Mouse (Mus musculus): Measurements from ENCODE around the gene Ulk4. TPM values are rescaled to one million over a fixed set of nuclear protein-coding genes. Genes with fewer than 3 reads are reported as not detected.

The Ulk4 gene
- polyA plus RNA-seq, 2 experiments = 0.40 to 30.5 TPM

DNA sequence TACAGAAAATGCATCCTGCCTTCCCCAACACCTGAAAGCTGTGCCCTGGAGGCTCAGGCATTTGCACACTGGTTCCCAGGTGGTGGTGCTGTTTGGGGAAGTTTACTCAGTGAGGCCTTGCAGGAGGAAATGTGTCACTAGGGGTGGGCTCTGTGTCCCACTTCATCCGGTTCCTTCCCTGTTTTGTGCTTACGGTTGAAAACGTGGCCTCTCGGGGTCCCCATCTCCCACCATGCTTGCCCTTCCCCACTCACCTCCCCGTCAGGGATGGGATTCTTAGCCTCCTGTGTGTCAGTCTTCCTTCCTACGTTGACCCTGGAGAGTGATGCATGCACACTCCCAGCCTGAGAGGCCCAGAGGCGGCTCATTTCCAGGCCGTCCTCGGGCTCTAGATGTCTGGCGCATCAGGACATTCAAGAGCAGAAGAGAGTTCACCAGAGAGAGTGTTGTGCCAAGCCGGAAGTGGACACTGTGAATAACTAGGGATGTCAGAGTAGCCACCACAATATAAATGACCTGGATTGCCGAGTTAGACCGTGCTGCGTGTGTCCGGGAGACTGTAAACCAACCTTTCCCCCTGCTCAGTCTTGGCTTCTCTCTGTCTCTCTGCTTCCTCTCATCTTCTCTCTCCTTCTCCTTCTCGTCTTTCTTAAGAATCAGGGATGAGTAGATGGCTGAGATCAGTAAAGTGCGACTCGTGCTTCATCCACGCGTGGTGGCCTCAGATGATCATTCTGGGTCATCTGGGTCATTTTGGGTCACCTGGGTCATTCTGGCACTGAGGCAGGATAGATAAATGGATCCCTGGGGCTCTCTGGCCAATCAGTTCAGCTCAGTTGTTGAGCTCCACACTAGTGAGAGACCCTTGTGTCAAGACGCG lies 24.3 kb upstream of the Ulk4 start:
- H3K4me2 ChIP-seq (ENCODE audit: low read depth) = no peak overlapping the region
- TF ChIP-seq EP300 (IDR thresholded peaks at IDR 0.05; ENCODE audit: low read depth) (no peak), CTCF (IDR thresholded peaks at IDR 0.05; ENCODE audit: low read depth) (no peak)
- H3K9me3 ChIP-seq (ENCODE audit: control insufficient read depth, low read length) = no peaks in the 10 kb centered on the region
- DNase-seq (ENCODE audit: low read depth in 3 of 3, low spot score in 3 of 3) = no peak
- ATAC-seq (ENCODE audit: insufficient read depth) = no peak
- H3K4me1 ChIP-seq (replicated peaks; ENCODE audit: control insufficient read depth in 2 of 2, insufficient read depth in 2 of 2, low read length in 1 of 2) = peaks cover 0 to 15% of the 10 kb centered on the region in 2 experiments
- H3K4me3 ChIP-seq (ENCODE audit: insufficient read depth in 1 of 2, low read depth in 2 of 2, low read length in 2 of 2) = no peak overlapping the region
- H3K27me3 ChIP-seq (ENCODE audit: control insufficient read depth, insufficient read depth, low read length) = peaks cover 4% of the 10 kb centered on the region
- H3K27ac ChIP-seq = no peak overlapping the region
- H3K9ac ChIP-seq (replicated peaks) = no peak overlapping the region
- WGBS (ENCODE audit: insufficient replicate concordance) = 68% methylated on average over 22 of the region's 22 CpGs
- H3K36me3 ChIP-seq (replicated peaks; ENCODE audit: control insufficient read depth, insufficient read depth, low read depth) = no peaks in the 10 kb centered on the region

DNA sequence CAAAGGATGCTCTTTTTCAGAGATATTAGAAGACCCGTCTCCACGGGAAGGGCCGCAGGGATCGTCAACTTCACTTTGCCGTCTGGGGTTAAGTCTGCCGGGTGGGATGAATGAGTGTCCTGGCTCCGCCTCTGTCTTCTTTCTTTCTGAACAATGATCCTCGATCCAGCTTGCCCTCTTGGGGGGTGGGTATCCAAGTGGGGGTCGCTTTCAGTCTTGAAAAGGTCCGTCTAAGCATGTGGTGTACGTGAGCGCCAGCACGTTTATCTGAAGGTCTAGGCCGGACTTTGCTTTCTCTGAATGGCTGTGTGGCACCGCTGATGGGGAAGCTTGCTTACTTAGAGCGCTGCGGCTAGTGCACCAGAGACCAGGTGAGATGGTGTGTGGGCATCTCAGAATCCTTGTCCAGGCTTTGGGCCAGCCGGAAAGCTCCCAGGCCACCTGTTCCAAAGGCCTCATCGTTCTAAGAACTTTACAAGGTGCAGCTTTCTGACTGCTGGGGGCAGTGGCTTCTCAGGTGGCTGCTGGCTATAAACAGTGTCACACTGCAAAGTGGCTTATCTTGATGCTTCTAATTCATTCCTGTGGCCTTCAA lies 23.1 kb upstream of the Ulk4 start:
- WGBS (ENCODE audit: insufficient replicate concordance) = 77% methylated on average over 19 of the region's 19 CpGs
- Histone ChIP-seq H3K27me3 (ENCODE audit: control insufficient read depth, insufficient read depth, low read length) (peaks cover 6% of the 10 kb centered on the region), H3K9me3 (ENCODE audit: control insufficient read depth, low read length) (no peaks in the 10 kb centered on the region), H3K27ac (no peak overlapping the region), H3K4me3 (ENCODE audit: insufficient read depth in 1 of 2, low read depth in 2 of 2, low read length in 2 of 2) (no peak overlapping the region), H3K4me1 (replicated peaks; ENCODE audit: control insufficient read depth in 2 of 2, insufficient read depth in 2 of 2, low read length in 1 of 2) (peaks cover 0 to 15% of the 10 kb centered on the region in 2 experiments), H3K36me3 (replicated peaks; ENCODE audit: control insufficient read depth, insufficient read depth, low read depth) (no peaks in the 10 kb centered on the region), H3K9ac (replicated peaks) (no peak overlapping the region), H3K4me2 (ENCODE audit: low read depth) (no peak overlapping the region)
- DNase-seq (ENCODE audit: low read depth in 3 of 3, low spot score in 3 of 3) = no peak
- ATAC-seq (ENCODE audit: insufficient read depth) = no peak
- TF ChIP-seq CTCF (IDR thresholded peaks at IDR 0.05; ENCODE audit: low read depth) (no peak), EP300 (IDR thresholded peaks at IDR 0.05; ENCODE audit: low read depth) (no peak)

DNA sequence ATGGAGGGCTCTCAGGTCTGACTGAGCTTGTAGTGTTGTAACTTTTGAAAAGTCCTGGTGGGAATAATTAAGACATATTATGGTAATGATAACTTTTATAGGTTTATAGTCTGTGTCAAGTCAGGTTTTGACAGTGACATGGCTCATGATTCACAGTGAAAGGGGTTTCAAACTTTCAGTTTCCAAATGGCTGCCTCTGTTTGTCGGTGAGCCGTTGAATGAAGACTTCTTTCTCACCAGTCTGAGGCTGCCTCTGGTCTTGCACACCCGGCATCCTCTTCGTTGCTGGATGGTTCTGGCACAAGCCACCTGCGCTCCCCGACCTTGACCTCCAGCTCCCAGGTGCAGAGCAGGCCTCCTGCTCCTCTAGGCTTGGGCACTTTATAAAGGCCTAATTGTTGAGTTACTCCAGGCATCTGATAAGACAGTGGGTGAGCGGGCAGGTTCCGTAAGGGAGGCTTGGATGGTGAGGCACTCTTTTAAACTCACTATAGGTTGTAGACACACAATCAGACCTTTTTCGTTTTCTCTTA lies 22.3 kb upstream of the Ulk4 start:
- Histone ChIP-seq H3K4me2 (ENCODE audit: low read depth) (peak overlapping the region; percentile 77), H3K4me3 (ENCODE audit: insufficient read depth in 1 of 2, low read depth in 2 of 2, low read length in 2 of 2) (no peak overlapping the region), H3K36me3 (replicated peaks; ENCODE audit: control insufficient read depth, insufficient read depth, low read depth) (no peaks in the 10 kb centered on the region), H3K4me1 (replicated peaks; ENCODE audit: control insufficient read depth in 2 of 2, insufficient read depth in 2 of 2, low read length in 1 of 2) (peaks cover 0 to 15% of the 10 kb centered on the region in 2 experiments), H3K27ac (no peak overlapping the region), H3K9ac (replicated peaks) (no peak overlapping the region), H3K9me3 (ENCODE audit: control insufficient read depth, low read length) (no peaks in the 10 kb centered on the region), H3K27me3 (ENCODE audit: control insufficient read depth, insufficient read depth, low read length) (peaks cover 6% of the 10 kb centered on the region)
- 72% methylated on average over 9 of the region's 9 CpGs for WGBS (ENCODE audit: insufficient replicate concordance)
- DNase-seq (ENCODE audit: low read depth in 3 of 3, low spot score in 3 of 3) = no peak
- TF ChIP-seq CTCF (IDR thresholded peaks at IDR 0.05; ENCODE audit: low read depth) (no peak), EP300 (IDR thresholded peaks at IDR 0.05; ENCODE audit: low read depth) (no peak)
- no peak for ATAC-seq (ENCODE audit: insufficient read depth)

DNA sequence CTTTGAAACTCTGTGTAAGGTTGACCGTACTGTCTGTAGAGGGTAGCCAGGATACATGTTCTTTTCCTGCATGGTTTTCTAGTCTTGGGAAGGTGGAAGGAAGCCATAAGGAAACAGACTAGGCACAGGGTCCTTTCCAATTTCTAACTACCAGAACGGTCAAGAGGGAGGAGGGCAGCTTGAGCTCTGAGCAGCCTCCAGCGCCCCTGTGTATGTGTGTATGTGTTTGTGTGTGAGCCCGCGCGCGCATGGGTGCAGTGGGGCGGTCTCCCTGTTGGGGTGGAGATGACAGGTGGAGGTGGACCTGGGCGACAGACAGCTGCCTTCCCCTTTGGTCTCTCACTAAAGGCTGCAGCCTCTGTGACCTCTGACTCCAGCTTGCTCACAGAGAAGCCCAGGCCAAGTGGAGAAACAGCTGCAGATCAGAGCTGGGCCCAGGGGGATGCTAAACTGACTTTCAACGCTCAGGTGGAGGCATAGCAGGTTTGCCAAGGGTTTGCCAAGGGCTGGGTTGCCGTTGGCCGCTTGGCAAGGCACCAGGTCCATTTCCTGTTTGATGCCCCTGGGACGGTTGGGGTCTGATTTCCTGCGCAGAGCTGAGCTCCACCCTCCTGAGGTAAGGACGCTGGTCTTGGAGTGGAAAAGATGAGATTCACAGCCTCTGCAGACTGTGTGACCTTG lies 21.6 kb upstream of the Ulk4 start:
- no peak for DNase-seq (ENCODE audit: low read depth in 3 of 3, low spot score in 3 of 3)
- H3K27ac ChIP-seq = no peak overlapping the region
- TF ChIP-seq CTCF (IDR thresholded peaks at IDR 0.05; ENCODE audit: low read depth) = no peak
- no peak for TF ChIP-seq EP300 (IDR thresholded peaks at IDR 0.05; ENCODE audit: low read depth)

More for the DNA sequence above, 21.6 kb upstream of the Ulk4 start:
- Histone ChIP-seq H3K4me2 (ENCODE audit: low read depth) (peak overlapping the region; percentile 77), H3K27me3 (ENCODE audit: control insufficient read depth, insufficient read depth, low read length) (peaks cover 6% of the 10 kb centered on the region), H3K9me3 (ENCODE audit: control insufficient read depth, low read length) (no peaks in the 10 kb centered on the region), H3K4me1 (replicated peaks; ENCODE audit: control insufficient read depth in 2 of 2, insufficient read depth in 2 of 2, low read length in 1 of 2) (peaks cover 0 to 15% of the 10 kb centered on the region in 2 experiments), H3K9ac (replicated peaks) (peak overlapping the region; percentile 57; the same call in 1 of the 2 replicates), H3K36me3 (replicated peaks; ENCODE audit: control insufficient read depth, insufficient read depth, low read depth) (no peaks in the 10 kb centered on the region), H3K4me3 (ENCODE audit: insufficient read depth in 1 of 2, low read depth in 2 of 2, low read length in 2 of 2) (peak overlapping the region; percentile 70)
- no peak for ATAC-seq (ENCODE audit: insufficient read depth)
- WGBS (ENCODE audit: insufficient replicate concordance) = 29% methylated on average over 15 of the region's 15 CpGs
